Mouse (Mus musculus) lung, postnatal 25 days (tissue): Measurements from ENCODE around the gene Nudt5.

Source experiments
- DNase-seq: peaks from one replicate; pipeline ENCODE4 v3.0.0; 2022; ENCODE audit warnings: low spot score

Nudt5 gene

GRCm38 (mm10) chr2:5867681-5868080 is 22.9 kb downstream of the Nudt5 start:
- DNase-seq: no peak

DNA sequence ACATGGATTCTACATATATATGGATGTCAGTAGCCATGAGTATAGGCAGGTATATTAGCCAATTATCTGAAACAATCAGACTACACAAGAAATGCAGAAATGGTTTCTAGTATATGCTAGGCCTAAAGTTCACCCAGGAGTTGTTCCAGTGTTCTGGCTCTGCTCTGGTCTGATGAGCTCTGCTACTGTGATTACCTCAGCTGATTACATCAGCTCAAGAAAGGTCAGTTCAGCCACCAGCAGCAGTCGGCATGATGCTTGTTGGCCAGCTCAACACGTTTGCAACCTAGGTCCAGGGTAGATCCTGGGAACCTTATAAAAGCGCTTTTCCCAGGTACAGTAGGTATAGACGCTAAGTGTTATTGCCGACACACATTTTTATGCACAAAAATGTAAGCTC is 24.9 kb downstream of the Nudt5 start:
- DNase-seq: no peak

GRCm38 (mm10) chr2:5877446-5877845 is 32.6 kb downstream of the Nudt5 start:
- no peak for DNase-seq

- DNase-seq: no peak
Measured at GRCm38 (mm10) chr2:5888865-5889264, 44.0 kb downstream of the Nudt5 start.

DNA sequence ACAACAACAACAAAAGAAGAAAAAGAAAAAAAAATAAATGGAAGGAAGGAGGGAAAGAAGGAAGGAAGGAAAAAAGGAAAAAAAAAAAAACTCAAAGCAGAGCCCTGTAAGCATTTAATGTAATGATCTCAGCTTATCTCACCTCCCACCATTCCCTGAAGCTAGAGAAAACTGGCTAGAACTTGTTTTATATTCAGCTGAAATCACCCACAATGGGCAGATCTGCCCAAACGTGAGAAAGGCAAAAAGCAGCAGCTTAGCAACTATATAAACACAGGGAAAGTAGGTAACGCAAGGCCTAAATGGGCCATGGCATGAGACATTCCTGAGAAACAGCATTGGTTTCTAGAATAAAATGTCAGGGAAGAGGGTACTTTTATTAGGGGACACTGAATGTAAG is 44.6 kb downstream of the Nudt5 start:
- no peak for DNase-seq

- DNase-seq: peak; percentile 2
Measured at GRCm38 (mm10) chr2:5894296-5894695, 49.5 kb downstream of the Nudt5 start.

DNA sequence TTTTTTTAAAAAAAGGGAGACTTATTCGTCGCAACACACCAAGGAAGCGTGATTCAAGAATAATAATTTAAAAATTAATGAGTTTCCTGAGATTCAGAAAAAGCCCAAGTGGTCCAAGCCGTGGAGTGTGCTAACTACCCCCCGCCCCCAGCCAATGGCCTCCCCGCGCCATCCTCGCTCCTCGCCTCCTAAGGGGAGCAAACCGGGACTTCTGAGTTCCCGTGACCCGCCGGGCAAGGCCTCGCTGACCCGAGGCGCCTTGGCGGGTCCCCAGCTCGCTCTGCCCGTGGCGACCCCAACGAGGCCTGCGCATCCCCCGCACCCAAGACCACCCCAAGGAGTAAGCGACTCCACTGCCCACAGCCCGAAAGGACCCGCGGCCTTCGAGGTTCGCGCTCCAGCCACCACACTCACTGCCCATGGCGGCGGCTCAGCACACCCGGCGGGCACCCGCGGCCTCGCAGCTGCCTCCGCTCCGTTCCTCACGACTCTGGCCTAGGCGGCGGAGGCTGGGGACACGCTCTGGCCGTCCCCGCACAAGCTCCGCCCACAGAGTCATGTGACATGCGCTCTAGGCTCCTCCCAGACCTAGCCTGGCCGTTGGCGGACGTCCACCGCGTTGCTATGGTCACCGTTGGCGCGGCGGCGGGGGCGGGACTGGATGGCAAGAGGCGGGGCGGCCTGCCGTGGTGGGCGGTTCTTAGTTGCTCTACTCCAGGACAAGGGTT is 50.2 kb downstream of the Nudt5 start, which contains the start of gene Sec61a2:
Gene Sec61a2, minus strand, starts transcription at position 590 of the 728 bp plus-strand sequence.
- peak; percentile 98 for DNase-seq

- DNase-seq: peak; percentile 7
Measured at GRCm38 (mm10) chr2:5900145-5900544, 55.3 kb downstream of the Nudt5 start.

- DNase-seq: no peak
Measured at GRCm38 (mm10) chr2:5906092-5906491, 61.3 kb downstream of the Nudt5 start.

DNA sequence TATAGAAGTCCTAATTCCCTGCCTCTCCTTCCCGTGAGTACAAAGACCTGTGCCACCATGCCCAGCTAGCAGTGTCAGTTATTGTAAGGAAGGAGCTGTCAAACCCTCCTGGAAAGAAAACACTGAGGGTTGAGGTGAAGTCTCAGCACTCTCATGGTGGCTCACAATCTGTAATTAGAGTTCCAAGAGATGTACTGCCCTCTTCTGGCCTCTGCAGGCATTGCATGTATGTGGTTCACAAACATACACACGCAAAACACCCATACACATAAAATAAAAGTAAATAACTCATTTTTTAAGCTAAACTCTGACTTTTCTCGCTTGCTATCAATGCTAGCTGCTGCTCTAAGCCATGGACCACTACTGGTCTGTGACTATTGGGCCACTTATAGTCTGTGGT is 61.8 kb downstream of the Nudt5 start:
- peak; percentile 12 for DNase-seq

- DNase-seq: no peak
Measured at GRCm38 (mm10) chr2:5911282-5911965, 66.6 kb downstream of the Nudt5 start.
